Mouse (Mus musculus) lung, postnatal 0 days (tissue): ENCODE results near the gene Mroh2a. TPM values are rescaled to one million over a fixed set of nuclear protein-coding genes. Genes with fewer than 3 reads are reported as not detected.
A peak's percentile ranks its signal among the peaks of the same experiment; 100 is the strongest.

ENCODE experiments used
- ATAC-seq: fragments of 200-750 bp; cut with Nextera tagmentation; 2 replicates; pipeline ENCODE4 v1.8.0; 2017; ENCODE audit warnings: moderate library complexity
- DNase-seq: peaks from one replicate; pipeline ENCODE4 v3.0.0-alpha.2; 2016; ENCODE audit warnings: low spot score
- H3K27ac ChIP-seq: fragments of 300-500 bp; sonication (generic); 2 replicates; pipeline ENCODE4 v1.5.1; 2014; ENCODE audit warnings: antibody characterized with exemption, mild to moderate bottlenecking, low read length, mixed read lengths
- H3K27me3 ChIP-seq: fragments of 300-500 bp; sonication (generic); replicated peaks from 2 replicates; pipeline ENCODE4 v1.6.1; 2014; ENCODE audit warnings: low read length, mixed read lengths; ENCODE audit not compliant: insufficient read depth
- H3K36me3 ChIP-seq: fragments of 300-500 bp; sonication (generic); 2 replicates; pipeline ENCODE4 v1.6.1; 2014; ENCODE audit warnings: low read length, mixed read lengths; ENCODE audit not compliant: insufficient read depth
- H3K4me1 ChIP-seq: fragments of 300-500 bp; sonication (generic); 2 replicates; pipeline ENCODE4 v1.6.1; 2014; ENCODE audit warnings: antibody characterized with exemption, low read depth, low read length, mixed read lengths; ENCODE audit not compliant: insufficient read depth
- H3K4me2 ChIP-seq: fragments of 300-500 bp; sonication (generic); replicated peaks from 2 replicates; pipeline ENCODE4 v1.6.1; 2014; ENCODE audit warnings: low read depth, mild to moderate bottlenecking, low read length, moderate library complexity, mixed read lengths
- H3K4me3 ChIP-seq: fragments of 300-500 bp; sonication (generic); 2 replicates; pipeline ENCODE4 v1.5.1; 2014; ENCODE audit warnings: low read depth, low read length
- H3K9ac ChIP-seq: fragments of 300-500 bp; sonication (generic); replicated peaks from 2 replicates; pipeline ENCODE4 v1.6.1; 2014; ENCODE audit warnings: low read depth, mild to moderate bottlenecking
- H3K9me3 ChIP-seq: fragments of 300-500 bp; sonication (generic); 2 replicates; pipeline ENCODE4 v1.6.1; 2016; ENCODE audit warnings: low read length, mixed read lengths
- CTCF ChIP-seq: IDR thresholded peaks from 2 replicates; pipeline ENCODE4 v1.5.1; 2016; ENCODE audit warnings: antibody characterized with exemption, mild to moderate bottlenecking
- EP300 ChIP-seq: IDR thresholded peaks from 2 replicates; pipeline ENCODE4 v1.6.1; 2016; ENCODE audit warnings: antibody characterized with exemption, mild to moderate bottlenecking, control low read depth
- WGBS: fragments of 180-500 bp; shearing (Covaris S2); extraction: QIAGEN DNeasy Blood & Tissue Kit; methylation state at CpG from one replicate; pipeline ENCODE4 v1.1.7; 2014; 5-methylcytosine and 5-hydroxymethylcytosine counted together
- polyA plus RNA-seq: library from polyadenylated mRNA; unstranded; fragments of >200 nt; fragmentation: Nextera tagmentation; extraction: Ambion mirVana; gene quantifications from 2 replicates; pipeline ENCODE4 v1.2.1, GENCODE M21; 2015

The Mroh2a gene
- polyA plus RNA-seq, 1 experiment from 2014 or later = 0.43 TPM

DNA sequence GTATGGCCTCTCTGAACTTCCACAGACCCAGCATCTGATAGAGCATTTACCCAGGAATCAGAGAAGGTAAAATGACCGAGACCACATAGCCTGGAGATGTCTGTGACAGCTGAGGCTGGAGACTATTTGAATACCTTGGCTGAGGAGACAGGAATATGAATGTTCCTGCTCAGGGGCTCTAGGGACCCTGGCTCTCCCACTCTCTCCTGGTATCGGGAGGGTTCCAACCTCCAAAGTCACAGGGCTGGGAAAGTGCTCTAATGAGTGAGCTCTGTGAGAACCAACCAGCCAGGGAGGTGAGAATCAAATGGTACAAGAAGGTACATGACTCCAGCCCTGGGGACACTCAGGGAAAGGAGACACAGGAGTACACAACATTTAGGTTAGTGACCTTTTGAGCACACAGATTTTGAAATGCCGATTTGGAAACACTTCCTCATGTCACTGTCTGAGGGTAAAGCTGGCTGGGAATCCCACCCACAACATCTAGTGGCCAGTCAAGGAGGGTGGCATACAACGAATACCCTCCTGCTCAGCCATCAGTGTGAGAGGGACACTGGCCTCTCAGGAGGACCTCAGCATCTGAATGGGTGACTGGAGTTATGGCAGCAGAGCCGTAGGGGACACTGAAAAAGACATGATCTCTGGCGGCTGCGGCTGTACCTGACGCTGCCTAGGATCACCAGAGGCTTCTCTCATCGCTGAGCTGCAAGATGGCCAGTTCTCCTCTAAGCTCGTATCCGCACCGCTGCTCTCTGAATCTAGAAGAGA, 42.9 kb downstream of the Mroh2a start:
- TF ChIP-seq EP300 (no peak), CTCF (no peak)
- Histone ChIP-seq H3K9me3 (no peaks in the 10 kb centered on the region), H3K9ac (no peak overlapping the region), H3K36me3 (peaks cover 59% of the 10 kb centered on the region), H3K4me3 (no peak overlapping the region), H3K4me2 (no peak overlapping the region), H3K4me1 (0 out of 2 replicates have a peak, but pooled peaks cover 1% of the 10 kb centered on the region), H3K27me3 (no peaks in the 10 kb centered on the region), H3K27ac (no peak overlapping the region)
- ATAC-seq = no peak
- DNase-seq = no peak
- 87% methylated on average over 12 of the region's 12 CpGs for WGBS

DNA sequence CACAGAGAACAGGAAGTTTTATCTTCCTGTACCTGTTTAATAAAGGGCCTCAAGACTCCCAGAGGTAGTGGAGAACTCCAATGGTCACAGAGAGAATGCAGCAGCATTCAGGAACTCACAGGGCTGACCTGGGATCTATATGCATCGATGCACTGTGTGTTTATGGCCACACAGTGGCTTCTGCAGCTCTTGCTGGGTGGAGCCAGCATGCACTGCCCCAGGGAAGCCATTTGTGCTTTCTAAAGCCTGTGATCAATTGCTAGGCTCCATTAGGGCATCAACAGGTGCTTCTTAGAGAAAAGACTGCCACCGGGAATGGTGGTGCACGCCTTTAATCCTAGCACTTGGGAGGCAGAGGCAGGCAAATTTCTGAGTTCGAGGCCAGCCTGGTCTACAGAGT, 46.1 kb downstream of the Mroh2a start:
- TF ChIP-seq EP300 = no peak
- no peak for TF ChIP-seq CTCF
- Histone ChIP-seq H3K27ac (no peak overlapping the region), H3K27me3 (no peaks in the 10 kb centered on the region), H3K36me3 (peaks cover 28% of the 10 kb centered on the region), H3K4me1 (peaks cover 16% of the 10 kb centered on the region; the same call in 1 of the 2 replicates), H3K4me2 (no peak overlapping the region), H3K9ac (no peak overlapping the region), H3K9me3 (no peaks in the 10 kb centered on the region), H3K4me3 (no peak overlapping the region)
- ATAC-seq (no peak), DNase-seq (no peak)
- WGBS = 56% methylated on average over 4 of the region's 4 CpGs

DNA sequence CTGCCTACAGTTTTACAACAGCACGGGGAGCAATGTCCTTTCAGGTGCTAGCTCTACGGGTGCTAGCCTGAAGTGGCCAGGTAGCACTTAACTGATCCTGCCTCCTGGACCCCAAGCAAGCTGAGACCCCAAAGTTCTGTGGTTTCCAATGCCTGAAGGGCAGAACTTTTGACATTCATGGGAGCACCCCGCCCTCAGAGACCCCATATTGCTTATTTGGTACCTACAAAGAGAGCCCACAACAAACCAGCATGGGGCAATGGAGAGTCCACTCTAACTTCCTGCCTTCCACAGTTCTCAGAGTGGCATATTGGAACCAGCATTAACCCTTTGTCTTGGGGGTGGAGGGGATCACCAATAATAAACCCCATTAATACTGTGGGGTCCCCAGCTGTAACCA, 46.5 kb downstream of the Mroh2a start:
- no peak overlapping the region for H3K9ac ChIP-seq
- H3K4me3 ChIP-seq = no peak overlapping the region
- TF ChIP-seq EP300 = no peak
- no peak for TF ChIP-seq CTCF
- 96% methylated on average over 3 of the region's 3 CpGs for WGBS
- peaks cover 16% of the 10 kb centered on the region; the same call in 1 of the 2 replicates for H3K4me1 ChIP-seq
- no peaks in the 10 kb centered on the region for H3K27me3 ChIP-seq
- H3K9me3 ChIP-seq = no peaks in the 10 kb centered on the region
- peaks cover 23% of the 10 kb centered on the region for H3K36me3 ChIP-seq
- ATAC-seq (no peak), DNase-seq (no peak)
- no peak overlapping the region for H3K4me2 ChIP-seq
- H3K27ac ChIP-seq = no peak overlapping the region

DNA sequence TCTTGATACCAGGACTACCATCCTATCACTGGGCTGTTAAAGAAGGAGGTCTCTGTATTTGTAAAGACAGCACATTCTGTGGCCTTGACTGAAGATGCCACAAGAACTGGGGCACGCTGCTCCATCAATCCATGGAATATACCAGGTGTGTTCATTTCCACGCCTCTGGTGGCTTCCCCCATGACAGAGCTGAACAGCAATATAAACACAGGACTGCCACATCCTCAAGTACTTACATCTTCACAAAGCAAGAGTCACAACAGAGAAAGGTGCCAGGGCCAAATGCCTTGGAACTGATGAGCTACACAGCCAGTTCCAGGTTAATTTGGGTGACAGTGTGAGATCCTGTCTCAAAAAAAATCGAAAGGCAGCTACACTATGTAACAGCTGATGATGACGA, 47.0 kb downstream of the Mroh2a start:
- H3K4me1 ChIP-seq = peaks cover 16% of the 10 kb centered on the region; the same call in 1 of the 2 replicates
- H3K4me2 ChIP-seq = no peak overlapping the region
- no peaks in the 10 kb centered on the region for H3K9me3 ChIP-seq
- no peaks in the 10 kb centered on the region for H3K27me3 ChIP-seq
- H3K4me3 ChIP-seq = no peak overlapping the region
- H3K9ac ChIP-seq = no peak overlapping the region
- TF ChIP-seq CTCF (no peak), EP300 (no peak)
- DNase-seq (no peak), ATAC-seq (no peak)
- WGBS = 77% methylated on average over 4 of the region's 4 CpGs
- H3K36me3 ChIP-seq = peaks cover 18% of the 10 kb centered on the region
- no peak overlapping the region for H3K27ac ChIP-seq

DNA sequence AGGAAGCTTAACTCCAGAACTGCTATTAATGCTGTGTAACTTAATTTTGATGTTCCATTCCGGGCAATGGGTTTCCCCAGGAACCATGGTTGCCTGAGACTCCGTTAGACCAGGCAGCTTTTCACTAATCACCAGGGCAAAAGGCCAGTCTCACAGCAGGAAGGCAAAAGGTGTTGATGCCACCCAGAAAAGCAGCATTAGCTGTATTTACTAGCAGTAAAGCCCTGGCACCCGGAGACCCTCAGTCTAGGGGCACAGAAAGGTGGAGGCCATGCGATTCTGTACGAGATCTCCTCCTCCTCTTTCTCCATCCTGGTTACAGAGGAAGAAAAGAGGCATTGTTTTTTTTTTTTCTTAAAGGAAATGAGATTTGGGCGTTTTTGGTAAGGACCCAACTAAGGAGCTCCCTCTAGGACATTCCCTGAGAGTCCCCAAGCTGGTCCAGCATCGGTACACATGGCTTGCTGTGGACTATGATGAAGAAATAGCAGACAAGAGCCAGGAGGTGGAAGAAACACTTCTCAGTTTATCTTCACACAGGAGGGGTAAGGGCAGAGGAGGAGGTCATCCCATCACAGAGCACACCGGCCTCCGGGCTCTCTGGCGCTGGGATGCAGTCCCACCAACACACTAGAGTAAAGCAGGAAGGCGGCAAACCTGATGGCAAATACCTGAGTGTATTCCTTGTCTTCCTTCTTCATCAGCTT, 47.7 kb downstream of the Mroh2a start:
- H3K9me3 ChIP-seq = no peaks in the 10 kb centered on the region
- DNase-seq (no peak), ATAC-seq (no peak)
- no peaks in the 10 kb centered on the region for H3K27me3 ChIP-seq
- H3K4me3 ChIP-seq = no peak overlapping the region
- peaks cover 16% of the 10 kb centered on the region; the same call in 1 of the 2 replicates for H3K4me1 ChIP-seq
- TF ChIP-seq EP300 (no peak), CTCF (no peak)
- H3K9ac ChIP-seq = 0 out of 2 replicates have a peak overlapping the region, but pooled peaks have one; percentile 0
- H3K36me3 ChIP-seq = peaks cover 11% of the 10 kb centered on the region
- no peak overlapping the region for H3K27ac ChIP-seq
- no peak overlapping the region for H3K4me2 ChIP-seq
- WGBS = 70% methylated on average over 11 of the region's 11 CpGs

DNA sequence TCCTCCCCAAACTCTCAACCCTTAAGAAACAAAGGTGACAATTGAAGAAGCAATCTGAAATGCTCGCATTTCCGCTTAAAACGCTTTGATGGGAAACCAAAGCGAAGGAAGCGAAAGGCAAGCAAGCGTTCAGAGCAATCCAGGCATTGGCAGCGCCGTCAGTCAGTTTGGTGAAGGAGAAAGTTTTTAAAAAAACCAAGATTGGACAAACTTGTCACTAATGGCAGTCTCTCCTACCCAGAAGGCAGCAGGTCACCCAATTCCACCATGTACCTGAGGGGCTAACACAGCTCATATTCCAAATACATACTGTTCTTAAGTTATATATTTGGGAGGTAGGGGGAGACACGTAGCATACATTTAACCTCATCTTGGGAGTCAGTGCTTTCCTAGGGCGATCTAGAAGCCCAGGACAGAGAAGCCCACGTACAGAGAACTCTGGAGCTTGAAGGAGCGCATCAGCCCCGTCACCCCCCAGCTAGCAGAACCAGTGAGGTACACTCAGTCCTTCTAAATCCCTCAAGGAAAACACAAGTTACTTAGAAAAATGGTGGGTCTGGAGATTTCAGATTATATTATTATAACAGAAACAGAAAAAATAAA, 48.4 kb downstream of the Mroh2a start:
- H3K9me3 ChIP-seq = no peaks in the 10 kb centered on the region
- no peak overlapping the region for H3K4me3 ChIP-seq
- H3K27ac ChIP-seq = no peak overlapping the region
- H3K9ac ChIP-seq = 0 out of 2 replicates have a peak overlapping the region, but pooled peaks have one; percentile 0
- ATAC-seq = no peak
- H3K4me2 ChIP-seq = no peak overlapping the region
- no peaks in the 10 kb centered on the region for H3K27me3 ChIP-seq
- peaks cover 6% of the 10 kb centered on the region; the same call in 1 of the 2 replicates for H3K36me3 ChIP-seq
- TF ChIP-seq CTCF (no peak), EP300 (no peak)
- 69% methylated on average over 13 of the region's 13 CpGs for WGBS
- peaks cover 16% of the 10 kb centered on the region; the same call in 1 of the 2 replicates for H3K4me1 ChIP-seq
- no peak for DNase-seq
